Mouse (Mus musculus) liver, adult 2 months (tissue): ENCODE measurements around the gene Oscar. TPM values are rescaled to one million over a fixed set of nuclear protein-coding genes. Genes with fewer than 3 reads are reported as not detected.

Experiments used
- DNase-seq: peaks from one replicate; pipeline ENCODE4 v3.0.0-alpha.2; 2011; ENCODE audit warnings: low read depth, low spot score; ENCODE audit errors: extremely low read depth
- H3K27ac ChIP-seq: fragments of 200-500 bp; replicated peaks from 2 replicates; pipeline ENCODE4 v1.5.1; 2012; ENCODE audit warnings: low read depth, mild to moderate bottlenecking, control low read depth, inconsistent platforms, low read length; ENCODE audit not compliant: insufficient read depth
- H3K27me3 ChIP-seq: fragments of 200-500 bp; 2 replicates; pipeline ENCODE4 v1.6.1; 2012; ENCODE audit warnings: mild to moderate bottlenecking, moderate library complexity, low read length, inconsistent platforms; ENCODE audit not compliant: control insufficient read depth, insufficient read depth
- H3K36me3 ChIP-seq: fragments of 200-500 bp; 2 replicates; pipeline ENCODE4 v1.6.1; 2012; ENCODE audit warnings: low read length, inconsistent platforms; ENCODE audit not compliant: control insufficient read depth, insufficient read depth
- H3K4me1 ChIP-seq: fragments of 200-500 bp; 2 replicates; pipeline ENCODE4 v1.6.1; 2011; ENCODE audit warnings: low read length; ENCODE audit not compliant: control insufficient read depth, insufficient read depth
- H3K4me3 ChIP-seq: fragments of 200-500 bp; 2 replicates; pipeline ENCODE4 v1.5.1; 2011; ENCODE audit warnings: low read depth, mild to moderate bottlenecking, control low read depth, low read length, moderate library complexity; ENCODE audit not compliant: insufficient read depth
- H3K79me2 ChIP-seq: fragments of 200-500 bp; 2 replicates; pipeline ENCODE4 v1.6.1; 2012; ENCODE audit warnings: inconsistent platforms, mild to moderate bottlenecking, low read length, moderate library complexity; ENCODE audit not compliant: control insufficient read depth, insufficient read depth
- H3K9ac ChIP-seq: fragments of 200-500 bp; 2 replicates; pipeline ENCODE4 v1.6.1; 2012; ENCODE audit warnings: low read depth, mild to moderate bottlenecking, control low read depth, inconsistent platforms, low read length
- CTCF ChIP-seq: fragments of 200-500 bp; IDR thresholded peaks from 2 replicates; pipeline ENCODE4 v1.5.1; 2011; ENCODE audit warnings: low read depth, low read length, control low read depth
- POLR2A ChIP-seq: fragments of 200-500 bp; IDR thresholded peaks from 2 replicates; pipeline ENCODE4 v1.6.1; 2011; ENCODE audit warnings: low read length, control low read depth; ENCODE audit not compliant: insufficient read depth; ENCODE audit errors: extremely low read depth
- WGBS: fragments of 180-500 bp; shearing (Covaris S2); methylation state at CpG from one replicate; pipeline ENCODE4 v1.1.7; 2018; 5-methylcytosine and 5-hydroxymethylcytosine counted together
- polyA plus RNA-seq: library from polyadenylated mRNA; depleted of rRNA; stranded (reverse); fragments of >200 nt; gene quantifications from 2 replicates; pipeline ENCODE4 v1.2.3, GENCODE M21; 2012
- total RNA-seq: library from RNA; depleted of rRNA; stranded (reverse); fragments of >200 nt; gene quantifications from 2 replicates; pipeline ENCODE4 v1.2.3, GENCODE M21; 2014

Gene Oscar
- total and polyA plus RNA-seq, 2 experiments: not detected

DNA sequence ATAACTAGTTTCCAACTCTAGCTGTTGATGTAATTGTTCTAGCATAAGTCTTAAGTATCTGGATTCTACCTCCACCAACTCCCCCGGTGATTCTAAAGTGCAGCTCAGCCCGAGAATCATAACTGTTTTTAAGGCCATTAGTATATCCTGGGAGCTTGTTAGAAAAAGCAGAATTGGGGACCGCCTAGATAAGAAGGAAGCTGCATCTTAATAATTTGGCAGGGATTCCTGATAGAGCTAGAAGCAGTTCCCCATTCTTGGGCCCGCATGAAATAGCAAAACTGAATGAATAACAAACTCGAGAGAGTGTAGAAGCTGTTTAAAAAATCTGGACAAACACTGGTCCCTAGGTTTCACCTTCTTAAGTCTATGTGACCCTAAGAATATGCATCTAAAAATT, 27.5 kb upstream of the Oscar start:
- H3K4me1 ChIP-seq: peaks cover 15% of the 10 kb centered on the region
- H3K27ac ChIP-seq: no peak overlapping the region
- no peak overlapping the region for H3K9ac ChIP-seq
- peaks cover 24% of the 10 kb centered on the region for H3K79me2 ChIP-seq
- WGBS: 58% methylated on average over 5 of the region's 5 CpGs
- DNase-seq: no peak
- TF ChIP-seq CTCF (no peak), POLR2A (no peak)
- no peaks in the 10 kb centered on the region for H3K27me3 ChIP-seq
- H3K36me3 ChIP-seq: no peaks in the 10 kb centered on the region
- no peak overlapping the region for H3K4me3 ChIP-seq

- WGBS: 54% methylated on average over 3 of the region's 3 CpGs
Measured at GRCm38 (mm10) chr7:3630478-3630815, 14.5 kb upstream of the Oscar start.

DNA sequence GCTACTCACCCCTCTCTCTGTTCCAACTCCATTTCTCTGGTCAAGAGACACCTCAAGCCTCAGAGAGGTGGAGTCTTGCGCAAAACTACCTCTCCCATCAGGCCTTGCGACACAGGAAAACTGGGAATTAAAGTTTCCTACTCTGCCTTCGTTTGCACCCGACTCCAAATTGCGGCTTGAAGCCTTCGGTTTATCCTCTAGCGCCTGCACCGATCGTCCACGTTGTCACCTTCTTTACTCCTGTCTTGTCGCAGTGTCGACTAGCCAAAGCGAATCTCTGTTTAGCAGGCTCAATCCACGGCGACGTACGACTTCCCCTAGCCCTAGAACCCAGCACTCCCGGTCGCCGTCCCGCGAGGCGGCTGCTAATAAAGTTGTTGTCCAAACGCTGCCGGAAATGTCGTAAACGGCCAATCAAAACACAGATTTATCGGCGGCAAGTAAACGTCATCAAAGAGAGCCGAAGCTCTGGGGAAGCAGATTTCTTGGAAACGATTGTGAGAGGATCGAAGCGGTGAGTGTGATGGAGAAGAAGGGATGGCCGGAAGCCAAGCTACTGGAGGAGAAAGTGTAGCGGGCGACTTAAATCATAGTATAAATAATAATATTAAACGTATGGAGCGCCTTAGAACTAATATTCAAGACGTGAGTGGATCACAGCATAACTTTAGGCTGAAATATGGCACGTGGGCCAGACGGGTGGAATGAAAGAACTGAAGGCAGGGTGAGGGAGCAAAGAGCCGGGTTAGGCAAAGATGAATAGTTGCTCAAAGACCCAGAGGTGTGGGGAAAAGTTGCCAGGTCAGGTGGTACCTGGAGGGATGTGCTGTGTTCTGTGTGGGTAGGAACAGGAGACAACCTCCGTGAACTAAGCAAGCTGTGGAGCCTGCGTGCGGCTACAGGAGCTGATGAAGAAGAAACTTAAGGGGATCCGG, 13.9 kb upstream of the Oscar start, which contains the start of the genes Tfpt and Prpf31:
Tfpt (minus strand) TSS at position 387 of the 935 bp plus-strand sequence.
Prpf31 (plus strand) TSS at position 443 of the 935 bp plus-strand sequence.
- peak; percentile 93 for DNase-seq
- Histone ChIP-seq H3K9ac (peak within 1 kb of the TSS; percentile 62), H3K27me3 (no peaks in the 10 kb centered on the region), H3K79me2 (peaks cover 16% of the 10 kb centered on the region), H3K27ac (peak within 1 kb of the TSS; percentile 59), H3K4me1 (peaks cover 12% of the 10 kb centered on the region), H3K4me3 (peak within 1 kb of the TSS; percentile 51), H3K36me3 (no peaks in the 10 kb centered on the region)
- TF ChIP-seq POLR2A: no peak
- TF ChIP-seq CTCF: no peak
- under 1% methylated on average over 47 of the region's 47 CpGs for WGBS

More at GRCm38 (mm10) chr7:3630478-3630815, 14.5 kb upstream of the Oscar start:
- TF ChIP-seq POLR2A (no peak), CTCF (no peak)
- peaks cover 12% of the 10 kb centered on the region for H3K4me1 ChIP-seq
- H3K4me3 ChIP-seq: no peak overlapping the region; the same call in 1 of the 2 replicates
- peaks cover 16% of the 10 kb centered on the region for H3K79me2 ChIP-seq
- no peak overlapping the region for H3K9ac ChIP-seq
- H3K27ac ChIP-seq: no peak overlapping the region
- DNase-seq: no peak
- no peaks in the 10 kb centered on the region for H3K27me3 ChIP-seq
- H3K36me3 ChIP-seq: no peaks in the 10 kb centered on the region

- Histone ChIP-seq H3K79me2 (peaks cover 16% of the 10 kb centered on the region), H3K27me3 (no peaks in the 10 kb centered on the region), H3K4me1 (peaks cover 12% of the 10 kb centered on the region), H3K36me3 (no peaks in the 10 kb centered on the region), H3K4me3 (peak overlapping the region; percentile 51), H3K9ac (peak overlapping the region; percentile 62), H3K27ac (peak overlapping the region; percentile 11; the same call in 1 of the 2 replicates)
- TF ChIP-seq POLR2A (no peak), CTCF (no peak)
- WGBS: 27% methylated on average over 4 of the region's 4 CpGs
- DNase-seq: no peak
Measured at GRCm38 (mm10) chr7:3629030-3629429, 13.1 kb upstream of the Oscar start.

DNA sequence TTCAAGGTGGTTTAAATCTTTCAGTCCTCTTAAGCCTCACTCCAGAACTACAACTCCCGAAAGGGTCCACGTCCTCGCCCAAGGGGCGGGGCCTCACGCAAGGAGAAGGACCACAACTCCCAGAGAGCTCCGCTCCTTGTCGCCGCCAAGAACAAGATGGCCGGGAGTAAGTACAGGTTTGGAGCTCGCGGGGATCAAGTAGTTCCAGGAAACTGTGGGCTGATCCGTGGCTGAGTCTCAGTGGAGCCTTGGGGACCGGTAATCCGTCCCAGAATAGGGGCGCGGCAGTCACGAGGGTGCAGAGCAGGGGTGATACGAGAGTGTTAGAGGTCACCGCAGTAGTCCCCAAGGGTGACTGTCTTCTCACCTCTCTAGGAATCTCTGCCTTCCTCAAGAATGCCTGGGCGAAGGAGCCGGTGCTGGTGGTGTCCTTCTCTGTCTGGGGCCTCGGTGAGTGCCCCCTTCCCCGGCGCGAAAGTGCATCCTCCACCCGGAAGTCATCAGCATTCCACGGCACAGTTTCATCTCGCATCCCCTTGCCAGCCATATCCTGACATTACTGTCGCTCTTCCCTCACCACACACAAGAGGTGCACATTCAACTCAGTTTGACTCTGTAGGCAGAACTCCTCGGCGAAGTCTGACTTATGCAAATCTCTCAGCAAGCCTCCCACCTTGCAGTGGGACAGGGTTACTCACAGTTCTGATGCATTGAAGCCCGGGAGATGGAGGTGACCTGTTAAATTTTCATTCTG, 1.5 kb upstream of the Oscar start, which contains the start of gene Ndufa3:
Ndufa3 (plus strand) TSS at position 132 of the 754 bp plus-strand sequence.
- peak; percentile 89 for DNase-seq
- peaks cover 3% of the 10 kb centered on the region; the same call in 1 of the 2 replicates for H3K79me2 ChIP-seq
- TF ChIP-seq POLR2A (peak; percentile 73; the same call in 1 of the 2 replicates), CTCF (no peak)
- no peaks in the 10 kb centered on the region for H3K27me3 ChIP-seq
- under 1% methylated on average over 32 of the region's 32 CpGs for WGBS
- H3K27ac ChIP-seq: peak within 1 kb of the TSS; percentile 87
- H3K36me3 ChIP-seq: peaks cover 2% of the 10 kb centered on the region; the same call in 1 of the 2 replicates
- peak within 1 kb of the TSS; percentile 94 for H3K9ac ChIP-seq
- H3K4me1 ChIP-seq: peaks cover 3% of the 10 kb centered on the region; the same call in 1 of the 2 replicates
- peak within 1 kb of the TSS; percentile 93 for H3K4me3 ChIP-seq
